Mouse (Mus musculus) embryonic fibroblast, embryonic 13.5 days (primary cell): ENCODE data around the gene Rcc2.

Source experiments
- CTCF ChIP-seq: IDR thresholded peaks from 2 replicates; pipeline ENCODE4 v1.5.1; 2011; ENCODE audit warnings: mild to moderate bottlenecking, control low read depth, low read length, moderate library complexity, borderline replicate concordance; ENCODE audit not compliant: insufficient read depth
- POLR2A ChIP-seq: IDR thresholded peaks from 2 replicates; pipeline ENCODE4 v1.6.1; 2011; ENCODE audit warnings: low read depth, mild to moderate bottlenecking, control low read depth, low read length, moderate library complexity

DNA sequence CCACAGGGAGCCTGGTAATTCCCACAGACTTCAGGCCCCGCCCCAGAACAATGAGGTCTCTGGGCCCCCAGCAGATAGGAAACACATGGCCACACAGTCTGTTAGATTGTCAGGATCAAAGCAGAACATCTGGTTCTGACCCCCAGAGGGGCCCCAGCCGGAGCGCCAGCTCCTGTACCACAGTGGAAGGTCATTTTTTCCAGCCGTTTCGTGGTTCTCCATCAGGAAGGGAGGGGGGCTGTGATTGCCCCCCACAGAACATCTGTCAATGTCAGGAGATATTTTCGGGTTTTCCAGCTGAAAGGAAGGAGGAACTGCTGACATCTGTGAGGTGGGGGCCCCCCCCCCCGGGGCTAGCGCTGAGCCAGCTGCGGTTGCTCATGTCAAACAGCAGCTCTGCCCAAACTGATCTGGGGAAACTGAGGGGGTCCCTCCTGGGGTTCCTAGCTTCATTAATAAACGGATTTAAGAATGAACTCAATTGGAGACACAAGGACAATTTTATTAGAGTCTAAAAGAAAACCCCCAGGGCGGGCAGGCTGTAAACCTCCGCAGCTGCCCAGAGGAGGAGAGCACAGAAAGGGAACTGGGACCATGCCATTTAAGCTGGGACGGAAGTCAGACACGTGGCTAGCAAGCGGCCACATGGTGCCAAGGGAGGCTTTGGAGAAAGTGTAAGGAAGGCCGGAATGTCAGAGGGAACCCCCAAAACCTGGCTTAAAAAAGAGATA, 16.0 kb upstream of the Rcc2 start:
- TF ChIP-seq POLR2A (no peak), CTCF (no peak)
